Mouse (Mus musculus): ENCODE measurements around the gene Socs3. TPM values are rescaled to one million over a fixed set of nuclear protein-coding genes. Genes with fewer than 3 reads are reported as not detected.
A peak's percentile ranks its signal among the peaks of the same experiment; 100 is the strongest.

Socs3 gene
- total RNA-seq, 2 experiments from 2014 or later: 6.2 to 9.8 TPM

DNA sequence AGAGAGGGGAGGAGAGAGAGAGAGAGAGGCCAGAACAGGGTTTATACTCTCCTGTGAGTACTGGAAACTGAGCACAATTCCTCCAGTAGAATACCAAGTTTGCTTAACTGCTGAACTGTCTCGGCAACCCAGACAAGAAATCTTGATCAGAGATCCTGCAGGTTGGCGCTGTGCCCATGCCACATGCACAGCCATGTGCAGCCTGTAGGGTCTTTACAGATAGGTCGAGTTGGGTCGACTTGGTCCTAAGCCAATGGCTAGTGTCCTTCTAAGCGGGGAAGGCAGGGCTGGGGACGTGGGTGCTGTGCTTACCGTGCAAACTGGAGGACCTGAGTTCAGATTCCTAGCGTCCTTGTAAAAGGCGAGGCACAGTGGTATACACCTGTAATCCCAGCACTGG, 15.0 kb downstream of the Socs3 start:
- no peak for DNase-seq

DNA sequence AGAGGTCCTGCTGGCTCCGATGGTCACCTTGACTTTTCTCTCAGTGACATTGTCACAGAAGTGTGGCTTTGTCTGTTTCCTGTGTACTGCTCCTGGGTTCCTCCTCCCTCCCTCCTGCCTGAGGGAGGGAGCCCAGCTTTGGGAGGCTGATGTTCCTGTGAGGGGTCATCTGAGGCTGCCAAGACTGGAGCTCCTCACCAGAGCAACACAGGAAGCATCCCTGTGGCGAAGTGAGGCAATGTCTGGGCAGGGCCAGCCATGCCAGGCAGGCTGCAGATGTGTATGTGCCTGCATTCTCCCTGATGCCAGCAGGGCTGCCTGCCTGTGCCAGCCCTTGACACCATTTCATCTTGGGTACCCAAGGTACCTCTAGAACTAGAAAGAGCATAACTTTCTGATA, 15.8 kb downstream of the Socs3 start:
- DNase-seq: no peak

DNA sequence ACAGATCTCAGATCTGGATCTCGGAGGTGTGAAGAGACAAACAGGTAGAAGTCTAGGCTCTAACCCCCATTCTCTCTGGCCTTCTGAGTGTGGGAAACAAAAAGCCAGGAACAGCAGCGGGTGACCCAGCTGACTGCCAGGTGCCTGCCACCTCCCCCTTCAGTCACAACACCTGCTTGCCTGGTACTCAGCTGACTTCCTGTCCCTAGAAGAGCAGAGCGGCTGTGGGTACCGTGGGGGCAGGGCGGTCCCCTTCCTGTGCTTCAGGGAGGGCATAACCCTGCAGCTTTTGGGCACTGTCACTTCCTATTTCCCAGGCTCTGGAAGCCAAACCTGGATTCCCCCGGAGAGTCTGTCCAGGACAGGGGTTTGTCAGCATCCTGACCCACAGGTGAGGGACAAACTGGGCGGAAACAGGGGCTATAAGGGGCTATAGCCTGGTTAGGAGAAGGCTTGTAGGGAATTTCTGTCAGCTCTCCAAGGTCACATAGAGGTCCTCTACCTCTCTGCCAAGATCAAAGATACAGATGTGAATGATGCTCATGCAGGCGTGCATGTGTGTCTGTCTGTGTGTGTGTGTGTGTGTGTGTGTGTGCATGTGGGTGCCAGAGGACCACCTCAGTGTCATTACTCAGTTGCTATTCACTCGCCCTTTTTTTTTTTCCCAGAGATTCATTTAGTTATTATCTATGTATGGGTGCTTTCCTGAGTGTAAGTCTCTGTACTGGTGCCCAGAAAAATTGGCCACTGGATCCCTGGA, 17.5 kb downstream of the Socs3 start:
- no peak for DNase-seq

DNA sequence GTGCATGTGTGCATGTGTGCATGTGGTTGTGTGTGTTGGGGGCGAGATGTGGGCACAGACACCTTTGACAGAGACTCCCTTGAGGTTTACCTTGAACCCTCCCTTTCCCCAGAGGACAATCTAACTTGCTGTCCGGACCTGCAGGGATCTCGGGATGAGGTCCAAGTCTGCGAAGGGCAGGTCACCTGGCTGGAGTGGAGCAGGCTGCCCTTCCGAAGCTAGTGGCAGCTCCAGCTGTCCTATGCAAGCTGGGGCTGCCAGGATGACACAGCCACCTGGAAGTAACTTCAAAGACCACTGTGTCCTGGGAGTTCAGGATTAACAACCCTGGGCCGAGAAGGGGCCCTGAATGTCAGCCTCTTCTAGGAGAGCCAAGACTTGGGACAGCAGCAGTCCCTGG, 18.5 kb downstream of the Socs3 start:
- DNase-seq: no peak

DNA sequence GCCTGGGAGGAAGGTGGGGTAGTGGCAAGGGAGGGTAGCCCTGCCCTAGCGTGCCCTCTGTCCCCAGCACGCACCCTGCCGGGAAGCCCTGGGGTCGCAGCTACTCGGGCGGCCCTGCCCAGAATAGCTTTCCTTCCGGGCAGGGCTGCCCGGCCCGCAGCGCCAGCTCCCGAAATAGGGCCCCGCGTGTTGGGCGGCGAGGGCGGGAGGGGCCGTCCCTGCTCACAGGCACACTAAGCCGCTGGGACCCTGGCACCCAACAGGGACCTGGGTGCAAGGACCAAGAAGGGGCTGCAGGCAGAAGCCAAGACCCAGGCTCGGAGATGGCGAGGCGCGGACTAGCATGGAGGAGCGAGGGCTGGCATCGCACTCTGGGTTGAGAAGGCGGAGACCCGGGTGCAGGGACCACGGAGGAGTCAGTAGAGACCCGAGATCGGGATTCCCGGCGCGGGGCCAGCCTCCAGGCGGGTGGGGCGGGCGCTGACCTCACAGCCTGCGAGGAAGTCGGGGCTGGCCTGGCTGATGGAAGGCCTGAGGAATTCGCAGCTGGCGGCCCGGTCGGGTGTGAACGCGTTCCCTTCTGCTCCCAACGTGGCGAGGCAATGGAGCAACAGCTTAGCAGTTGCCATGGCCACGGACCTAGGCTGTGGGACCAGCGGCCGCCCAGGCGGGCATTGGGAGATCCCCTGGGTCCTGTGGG, 20.3 kb downstream of the Socs3 start:
- DNase-seq: peak; percentile 96

DNA sequence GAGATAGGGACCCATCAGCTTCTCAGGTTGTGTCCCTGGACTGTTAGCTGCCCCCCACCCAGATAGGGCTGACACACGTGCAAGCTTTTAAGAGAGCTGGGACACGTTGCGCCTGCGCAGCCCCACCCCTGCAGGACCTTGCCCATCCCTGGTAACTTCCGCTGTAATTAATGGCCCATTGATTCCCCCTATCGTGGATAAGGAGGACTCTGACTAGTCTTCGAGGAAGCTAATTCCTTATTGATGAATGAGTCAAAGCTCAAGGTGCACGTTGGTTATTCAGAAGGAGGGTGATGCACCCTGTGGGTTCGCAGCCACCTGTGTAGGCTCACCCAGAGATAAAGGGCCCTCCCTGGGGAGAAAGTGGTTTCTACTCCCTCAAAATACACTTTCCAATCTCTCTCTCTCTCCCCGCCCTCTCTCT, 22.8 kb downstream of the Socs3 start:
- DNase-seq: no peak

DNA sequence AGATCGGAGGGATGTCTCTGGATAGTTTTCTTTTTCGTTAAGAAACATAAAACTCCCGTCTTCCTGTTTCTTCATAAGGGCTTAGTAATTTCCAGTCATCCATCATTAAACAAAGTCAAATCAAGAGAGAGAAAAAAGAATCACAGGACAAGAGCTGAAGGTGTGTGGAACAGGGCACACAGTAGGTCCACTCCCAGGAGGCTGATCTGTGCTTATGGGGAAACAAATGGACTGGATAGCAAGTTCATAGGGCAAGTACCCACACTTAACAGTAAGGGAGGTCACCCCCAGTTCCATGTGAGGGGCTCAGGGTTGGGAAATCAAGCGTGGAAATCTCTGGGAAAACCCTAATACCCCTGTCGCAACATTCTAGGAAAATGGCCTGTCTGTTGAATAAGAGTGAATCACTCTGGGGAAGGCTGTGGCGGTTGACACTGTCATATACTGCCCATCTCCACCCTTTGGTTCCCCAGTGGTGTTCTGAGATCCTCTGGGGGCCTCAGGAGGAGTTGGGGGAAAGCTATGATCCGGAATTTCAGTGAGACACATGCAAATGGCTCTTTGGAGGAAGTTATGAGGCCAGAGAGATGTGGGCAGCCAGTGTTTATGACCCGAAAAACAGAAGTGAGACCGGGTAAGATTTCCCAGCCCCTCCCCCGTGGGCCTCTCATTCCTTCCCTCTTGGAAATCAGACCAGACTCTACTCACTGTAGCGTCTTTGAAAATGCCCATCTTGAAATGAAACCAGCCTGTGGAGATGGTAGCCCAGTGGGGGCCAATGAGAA, 23.5 kb downstream of the Socs3 start:
- DNase-seq: no peak

DNA sequence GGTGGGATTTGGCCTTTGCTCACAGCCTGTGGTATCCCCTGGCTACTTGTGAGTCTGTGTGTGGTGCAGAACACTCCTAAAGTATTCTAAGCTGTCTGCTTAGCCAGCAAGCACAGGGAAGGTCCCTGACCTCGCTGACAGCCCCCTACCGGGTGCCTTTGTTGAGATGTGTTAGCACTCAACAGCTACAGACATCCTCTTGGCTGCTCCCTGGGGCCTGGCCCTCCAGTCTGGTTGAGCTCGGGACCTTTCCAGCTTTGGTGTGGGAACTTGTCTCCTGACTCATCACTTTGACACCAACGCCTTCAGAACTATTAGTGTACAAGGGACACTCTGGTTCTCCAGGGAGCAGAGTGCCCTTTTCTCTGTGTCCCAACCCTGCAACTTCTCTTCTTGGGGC, 28.0 kb downstream of the Socs3 start:
- no peak for DNase-seq

DNA sequence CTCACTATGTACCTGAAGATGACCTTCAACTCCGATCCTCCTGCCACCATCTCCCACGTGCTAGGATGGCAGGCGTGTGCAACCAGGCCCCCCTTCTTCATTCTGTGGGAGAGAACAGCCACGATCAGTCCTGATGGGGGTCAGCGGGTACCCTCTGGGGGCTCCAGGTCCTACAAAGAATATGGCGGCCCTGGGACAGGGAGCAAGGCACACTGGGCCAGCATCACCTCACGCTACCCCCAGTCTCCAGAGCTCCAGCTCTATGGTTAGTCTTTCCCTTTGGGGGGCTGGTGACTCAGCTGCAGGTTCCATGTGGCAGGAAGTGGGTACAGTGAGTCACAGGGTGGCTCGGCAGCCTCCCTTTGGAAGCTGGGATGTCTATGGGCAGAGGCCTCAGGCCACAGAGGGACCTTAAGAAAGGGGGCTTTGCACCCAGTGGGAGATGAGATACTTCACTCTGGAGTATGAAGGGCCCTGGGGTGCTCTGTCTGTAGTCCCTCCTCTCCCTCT, 28.5 kb downstream of the Socs3 start:
- DNase-seq: no peak

DNA sequence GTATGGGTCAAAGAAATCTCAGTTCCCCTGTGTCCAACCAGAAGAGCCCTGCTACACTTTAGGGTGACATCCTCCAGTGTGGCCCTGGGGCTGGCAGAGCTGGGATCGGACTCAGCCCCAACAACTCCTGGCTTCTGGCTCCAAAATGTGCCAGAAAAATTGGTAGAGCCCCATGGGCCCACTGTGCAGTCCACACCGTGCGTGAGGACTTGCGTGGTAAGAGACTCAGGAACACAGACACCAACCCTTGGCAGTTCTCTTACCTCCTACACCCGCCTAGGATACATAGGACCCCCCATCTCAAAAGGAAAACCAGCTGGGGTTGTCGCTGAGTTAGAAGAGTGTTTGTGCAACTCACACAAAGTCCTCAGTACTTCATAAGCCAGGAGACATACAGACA, 29.0 kb downstream of the Socs3 start:
- no peak for DNase-seq

DNA sequence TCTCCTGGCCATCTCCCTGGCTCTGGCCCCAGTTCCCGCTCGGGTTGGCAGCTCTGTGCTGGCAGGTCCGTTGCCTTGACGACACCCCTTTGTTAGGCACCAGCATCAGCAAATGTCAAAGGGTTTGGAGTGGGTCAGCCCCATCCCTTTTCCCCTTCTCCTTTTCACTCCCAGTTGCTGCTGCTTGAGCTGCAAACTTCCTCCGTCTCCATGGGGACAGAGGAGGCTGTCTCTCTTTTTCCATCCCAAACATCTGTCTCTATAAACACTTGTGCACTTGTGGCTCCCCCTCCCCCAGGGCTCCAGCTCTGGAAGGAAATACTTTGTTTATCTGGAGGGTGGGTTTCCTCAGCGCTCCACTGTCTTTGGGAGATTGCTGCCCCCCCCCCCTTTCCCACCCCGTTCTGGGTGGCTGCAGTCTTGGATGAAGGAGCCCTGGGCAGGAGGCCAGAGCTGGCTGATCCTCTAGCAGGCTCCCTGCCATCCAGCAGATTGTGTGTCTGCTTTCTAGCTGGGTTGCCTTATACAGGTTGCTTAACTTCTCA, 30.0 kb downstream of the Socs3 start:
- peak; percentile 91 for DNase-seq

DNA sequence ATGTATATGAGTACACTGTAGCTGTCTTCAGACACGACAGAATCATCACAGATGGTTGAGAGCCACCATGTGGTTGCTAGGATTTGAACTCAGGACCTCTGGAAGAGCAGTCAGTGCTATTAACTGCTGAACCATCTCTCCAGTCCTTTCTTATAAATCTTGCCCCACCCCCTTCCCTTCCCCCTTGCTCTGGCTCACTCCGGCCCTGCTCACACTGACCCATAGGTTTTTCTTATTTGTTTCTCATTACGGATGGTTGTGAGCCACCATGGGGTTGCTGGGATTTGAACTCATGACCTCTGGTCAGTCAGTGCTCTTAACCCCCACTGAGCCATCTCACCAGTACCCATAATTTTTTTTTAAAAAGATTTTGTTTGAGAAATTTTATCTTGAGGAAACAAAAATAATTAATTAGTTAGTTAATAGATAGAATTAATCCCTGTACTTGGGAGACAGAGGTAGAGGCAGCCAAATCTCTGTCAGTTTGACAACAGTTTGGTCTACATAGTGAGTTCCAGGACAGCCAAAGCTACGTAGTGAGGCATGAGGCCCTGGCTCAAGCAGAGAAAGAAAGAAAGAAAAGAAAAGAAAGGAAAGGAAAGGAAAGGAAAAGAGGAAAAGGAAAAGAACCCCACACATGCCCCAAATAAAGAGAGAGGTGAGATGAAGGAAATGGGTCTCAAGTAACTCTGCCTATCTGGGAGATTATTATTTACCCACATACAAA, 30.7 kb downstream of the Socs3 start:
- no peak for DNase-seq

DNA sequence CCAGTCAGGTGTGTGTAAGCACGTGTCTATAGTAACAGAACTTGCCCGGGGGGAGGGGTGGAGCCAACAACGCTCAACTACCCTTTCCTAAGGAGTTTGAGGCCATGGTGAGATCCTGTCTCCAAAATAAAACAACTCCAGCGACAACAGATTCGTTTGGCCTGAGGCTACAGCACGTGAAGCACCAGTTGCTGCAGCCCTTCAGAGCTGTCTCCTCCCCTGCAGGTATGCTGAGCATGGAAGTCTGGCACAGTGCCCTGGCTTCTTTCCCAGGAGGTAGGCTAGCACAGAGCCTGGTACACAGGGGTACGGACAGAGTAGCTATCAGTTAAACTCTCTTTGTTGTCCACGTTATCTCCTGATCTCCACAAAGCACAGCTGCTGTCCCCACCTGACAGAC, 33.6 kb downstream of the Socs3 start:
- DNase-seq: peak; percentile 68

DNA sequence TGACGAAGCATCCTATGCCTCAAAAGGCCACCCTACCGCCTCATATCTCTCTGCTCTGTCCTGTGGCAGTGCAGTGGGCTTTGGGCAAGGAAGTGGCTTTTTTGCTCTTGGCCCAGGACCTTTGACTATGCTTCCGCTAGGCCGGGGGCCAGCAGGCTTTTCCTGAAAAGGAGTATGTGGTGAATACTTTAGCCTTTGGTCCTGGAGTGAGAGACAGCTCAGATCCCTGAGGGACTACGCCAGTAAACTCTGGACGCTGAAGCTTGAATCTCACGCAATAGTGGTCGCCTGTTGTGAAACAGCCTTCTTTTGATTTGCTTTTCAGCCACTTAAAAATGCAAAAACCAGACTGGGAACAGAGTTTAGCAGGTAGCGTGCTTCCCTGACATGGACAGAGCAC, 34.2 kb downstream of the Socs3 start:
- peak; percentile 58 for DNase-seq

DNA sequence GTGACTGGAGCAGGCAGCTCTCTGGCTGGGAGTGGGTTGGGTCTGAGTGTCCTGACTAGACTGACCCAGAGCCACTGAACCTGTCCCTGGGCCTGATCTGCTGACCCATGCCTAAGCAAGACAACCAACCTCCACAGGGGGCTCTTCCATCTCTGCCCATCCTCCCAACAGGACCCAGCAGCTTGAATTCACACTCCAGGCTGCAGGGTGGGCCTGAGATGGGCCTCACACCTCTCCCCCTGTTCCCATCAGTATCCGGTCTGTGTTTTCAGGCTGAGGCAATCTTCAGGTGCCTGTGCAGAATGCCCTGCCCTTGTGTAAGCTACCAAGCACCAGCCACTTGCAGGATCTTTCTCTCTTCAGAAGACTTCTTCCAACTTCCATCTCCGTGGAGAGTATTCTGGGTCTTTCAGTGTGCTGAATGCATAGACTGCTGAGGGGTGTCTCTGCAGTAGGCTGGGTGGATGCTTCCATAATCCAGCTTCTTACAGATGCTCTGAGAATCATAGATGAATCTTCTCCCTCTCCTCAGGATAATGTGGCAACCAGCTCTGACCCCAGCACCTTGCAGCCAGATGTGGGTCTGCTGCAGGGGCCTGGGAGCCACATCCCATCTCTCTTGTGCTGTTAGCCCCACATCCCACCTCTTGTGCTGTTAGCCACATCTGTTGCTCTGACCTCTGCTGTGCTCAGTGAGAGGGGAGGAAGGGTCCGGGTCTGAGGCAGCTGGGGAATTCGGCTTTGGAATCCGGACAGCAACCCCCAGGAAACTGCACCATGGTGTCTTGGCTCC, 35.1 kb downstream of the Socs3 start:
- DNase-seq: no peak

DNA sequence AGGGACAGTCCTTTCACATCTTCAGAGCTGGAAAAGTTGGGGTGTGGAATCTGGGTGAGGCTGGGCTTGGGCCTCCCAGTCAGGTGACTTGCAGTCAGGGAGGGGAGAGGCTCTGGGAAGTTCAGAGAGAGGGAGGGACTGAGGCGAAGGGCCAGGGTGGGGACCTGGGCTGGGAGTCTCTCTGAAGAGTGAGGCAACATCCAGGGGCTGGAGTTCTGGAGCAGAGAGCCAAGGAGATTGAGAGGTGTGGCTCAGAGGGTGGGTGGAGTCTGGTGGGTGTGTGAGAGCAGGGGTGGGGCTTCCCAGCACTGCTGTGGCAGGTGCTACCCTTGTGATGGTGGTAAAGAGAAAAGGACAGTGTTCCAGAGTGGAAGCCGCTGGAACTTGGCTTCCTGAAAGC, 35.7 kb downstream of the Socs3 start:
- peak; percentile 61 for DNase-seq

DNA sequence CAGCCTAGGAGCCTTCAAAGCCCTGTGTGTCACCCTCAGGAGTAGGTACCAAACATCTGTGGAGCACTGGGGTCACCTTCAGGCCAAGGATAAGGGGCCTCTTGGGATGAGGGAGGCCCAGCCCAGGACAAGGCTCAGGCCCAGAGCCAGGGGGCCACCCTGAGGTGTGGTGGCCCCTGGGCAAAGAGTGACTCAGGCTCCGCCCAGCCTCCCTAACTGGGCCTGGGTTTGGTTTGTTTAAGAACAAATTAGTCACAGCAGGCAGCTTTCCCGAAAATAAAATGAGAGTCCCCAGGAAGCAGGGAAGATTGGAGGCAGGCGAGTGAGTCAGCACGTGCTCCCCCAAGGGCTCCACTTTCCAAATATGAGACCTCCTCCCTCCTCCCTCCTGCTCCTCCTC, 37.7 kb downstream of the Socs3 start:
- DNase-seq: no peak

DNA sequence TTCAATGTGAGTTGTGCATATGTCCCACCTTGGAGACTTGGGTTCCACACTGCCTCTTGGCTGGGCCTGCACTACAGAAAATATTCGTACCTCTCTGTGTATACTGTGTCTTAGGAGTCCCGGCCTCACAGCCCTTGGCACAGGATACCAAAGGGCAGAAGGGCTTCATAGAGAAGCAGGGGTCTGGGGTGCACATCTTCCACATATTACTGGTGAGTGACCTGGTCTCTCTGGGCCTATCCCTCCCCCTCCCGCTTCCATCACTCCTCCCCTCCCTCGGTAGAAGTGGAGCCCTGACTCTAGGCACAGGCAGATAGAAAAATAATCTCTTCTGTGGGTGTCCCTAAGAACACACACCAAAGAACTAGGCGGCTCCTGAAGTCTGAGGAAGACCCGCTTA, 38.3 kb downstream of the Socs3 start:
- DNase-seq: no peak

DNA sequence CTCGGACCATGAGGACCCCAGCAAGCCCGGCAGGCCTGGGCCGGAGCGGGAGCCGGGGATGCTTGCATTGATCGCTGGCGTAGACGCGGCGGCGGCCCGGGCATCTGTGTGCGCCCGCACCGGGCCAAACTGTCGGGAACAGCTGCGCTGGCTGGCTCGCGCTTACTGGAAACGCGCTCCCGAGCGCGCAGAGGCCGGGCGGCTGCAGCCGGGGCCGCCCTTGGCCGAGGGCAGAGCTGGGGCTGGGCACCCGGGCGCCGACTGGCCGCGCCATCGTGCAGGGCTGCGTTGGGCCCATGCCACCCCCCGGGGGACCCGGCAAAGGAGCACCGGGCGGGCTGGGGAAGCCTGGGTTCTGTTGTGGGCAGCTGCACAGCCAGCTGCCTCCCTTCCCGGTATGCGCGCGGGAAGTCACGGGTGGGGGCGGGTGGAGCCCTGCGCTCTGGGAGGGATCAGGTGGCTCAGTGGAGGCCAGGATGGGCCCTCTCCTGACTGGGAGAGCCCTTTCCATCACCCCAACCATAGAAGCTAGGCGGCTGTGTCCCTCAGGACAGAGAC, 39.0 kb downstream of the Socs3 start:
- DNase-seq: peak; percentile 88

DNA sequence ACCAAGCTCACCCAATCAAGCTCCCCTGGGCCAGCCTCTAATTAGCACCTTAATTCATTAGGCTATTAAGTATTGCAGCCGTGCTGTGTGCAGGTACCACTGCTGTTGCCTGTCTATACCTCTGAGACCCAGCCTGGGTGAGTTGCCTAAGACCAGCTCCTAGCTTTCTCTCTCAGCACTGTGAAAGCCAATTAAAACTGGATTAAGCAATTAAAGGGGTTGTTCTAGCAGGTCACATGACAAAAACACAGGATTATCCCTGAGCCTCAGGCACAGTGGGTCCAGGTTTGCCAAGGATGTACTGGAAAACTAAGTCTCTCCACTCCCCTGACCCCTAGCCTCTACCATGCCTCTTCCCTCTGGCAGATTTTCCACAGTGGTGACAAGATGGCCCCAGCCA, 44.3 kb downstream of the Socs3 start:
- no peak for DNase-seq

DNA sequence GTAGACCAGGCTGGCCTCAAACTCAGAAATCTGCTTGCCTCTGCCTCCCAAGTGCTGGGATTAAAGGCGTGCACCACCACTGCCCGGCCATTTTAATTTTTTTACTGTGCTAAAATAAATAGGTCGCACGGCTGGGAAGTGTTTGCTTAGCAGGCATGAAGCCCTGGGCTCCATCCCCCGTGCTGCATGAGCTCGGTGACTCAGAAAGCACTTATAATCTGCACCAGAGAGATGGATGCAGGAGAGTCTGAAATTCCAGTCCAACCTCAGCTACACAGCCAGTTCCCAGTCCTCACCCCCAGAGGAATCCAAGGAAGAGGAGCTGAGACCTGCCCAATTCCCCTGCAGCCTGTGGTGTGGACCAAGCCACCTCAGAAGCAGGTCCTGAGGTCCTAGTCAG, 45.4 kb downstream of the Socs3 start:
- DNase-seq: no peak
